ENCODE assay signal across 8 mouse cellular contexts in genomic region chr11:69604795-69605664, GRCm38 (mm10). TPM values are rescaled to one million over a fixed set of nuclear protein-coding genes. Genes with fewer than 3 reads are reported as not detected.
DNase-seq lines count a peak whose midpoint lies in the region; ATAC-seq and TF ChIP-seq lines count a peak whose summit lies in the region.

No protein-coding gene starts in this region.

- no peak for TF ChIP-seq POLR2A in bone marrow macrophage, adult 2 months (IDR thresholded peaks at IDR 0.05; ENCODE audit: borderline replicate concordance, low read depth, low read length)

- no peak overlapping the region for H3K27ac ChIP-seq in bone marrow macrophage, adult 2 months (ENCODE audit: insufficient read depth, low read depth, low read length)
- H3K27ac ChIP-seq in forebrain, embryonic 10.5 days, result peak overlapping the region; percentile 84
- peak overlapping the region; percentile 95 for H3K27ac ChIP-seq in hindbrain, postnatal 0 days
- H3K27ac ChIP-seq in liver, postnatal 0 days (ENCODE audit: low read depth), result peak overlapping the region; percentile 76

- peaks cover 45% of the 10 kb centered on the region for H3K27me3 ChIP-seq in forebrain, embryonic 10.5 days (ENCODE audit: poor library complexity, severe bottlenecking)
- H3K27me3 ChIP-seq in hindbrain, postnatal 0 days (ENCODE audit: insufficient read depth, low read length), result no peaks in the 10 kb centered on the region
- peaks cover 7% of the 10 kb centered on the region; the same call in 1 of the 2 replicates for H3K27me3 ChIP-seq in liver, postnatal 0 days (ENCODE audit: insufficient read depth, low read length)

- no peaks in the 10 kb centered on the region for H3K4me1 ChIP-seq in bone marrow macrophage, adult 2 months (ENCODE audit: control insufficient read depth, insufficient read depth, low read length)
- peaks cover 42% of the 10 kb centered on the region for H3K4me1 ChIP-seq in forebrain, embryonic 10.5 days
- peaks cover 26% of the 10 kb centered on the region for H3K4me1 ChIP-seq in hindbrain, postnatal 0 days (ENCODE audit: insufficient read depth, low read length)
- peaks cover 40% of the 10 kb centered on the region for H3K4me1 ChIP-seq in liver, postnatal 0 days (ENCODE audit: insufficient read depth)

- peak; percentile 31 to 49 for DNase-seq in left cerebral cortex, postnatal 14 days (ENCODE audit: low spot score in 2 of 2)
- no peak for DNase-seq in left cerebral cortex, adult 11 months (ENCODE audit: low spot score)
- DNase-seq in forebrain, embryonic 10.5 days (ENCODE audit: extremely low spot score, low spot score), result no peak
- peak; percentile 80 for DNase-seq in hindbrain, postnatal 0 days (ENCODE audit: low spot score)
- peak; percentile 36 for DNase-seq in liver, postnatal 0 days
- peak; percentile 75 for DNase-seq in retina, postnatal 7 days (ENCODE audit: low read depth, low spot score)
- DNase-seq in ovary, postnatal 10 days (ENCODE audit: low spot score), result no peak

- under 1% methylated on average over 73 of the region's 73 CpGs for WGBS in forebrain, embryonic 10.5 days
- under 1% methylated on average over 70 of the region's 73 CpGs for WGBS in hindbrain, postnatal 0 days
- 1% methylated on average over 42 of the region's 73 CpGs for WGBS in liver, postnatal 0 days (ENCODE audit: insufficient replicate concordance)

- peak overlapping the region; percentile 72 for H3K4me2 ChIP-seq in hindbrain, postnatal 0 days (ENCODE audit: low read depth, low read length)
- H3K4me2 ChIP-seq in liver, postnatal 0 days (ENCODE audit: low read depth, low read length), result peak overlapping the region; percentile 100

- peak overlapping the region; percentile 61 for H3K4me3 ChIP-seq in bone marrow macrophage, adult 2 months (ENCODE audit: insufficient read depth, low read length)
- H3K4me3 ChIP-seq in forebrain, embryonic 10.5 days, result peak overlapping the region; percentile 64
- peak overlapping the region; percentile 95 for H3K4me3 ChIP-seq in hindbrain, postnatal 0 days (ENCODE audit: low read length)
- peak overlapping the region; percentile 59 for H3K4me3 ChIP-seq in liver, postnatal 0 days (ENCODE audit: low read depth, low read length)

- intact Hi-C loops in left cerebral cortex, postnatal 14 days (cut with DNase I), result no loop called here

- no peaks in the 10 kb centered on the region for H3K9me3 ChIP-seq in forebrain, embryonic 10.5 days
- H3K9me3 ChIP-seq in hindbrain, postnatal 0 days (ENCODE audit: low read length), result no peaks in the 10 kb centered on the region
- no peaks in the 10 kb centered on the region for H3K9me3 ChIP-seq in liver, postnatal 0 days (ENCODE audit: low read length)

- no peaks in the 10 kb centered on the region for H3K36me3 ChIP-seq in forebrain, embryonic 10.5 days (replicated peaks)
- peaks cover 8% of the 10 kb centered on the region; the same call in 1 of the 2 replicates for H3K36me3 ChIP-seq in hindbrain, postnatal 0 days (ENCODE audit: insufficient read depth, low read length)
- no peaks in the 10 kb centered on the region for H3K36me3 ChIP-seq in liver, postnatal 0 days (replicated peaks; ENCODE audit: insufficient read depth, low read length)

- peak overlapping the region; percentile 95 for H3K9ac ChIP-seq in hindbrain, postnatal 0 days (replicated peaks; ENCODE audit: low read length)
- H3K9ac ChIP-seq in liver, postnatal 0 days (replicated peaks), result peak overlapping the region; percentile 67

- TF ChIP-seq CTCF in bone marrow macrophage, adult 2 months (IDR thresholded peaks at IDR 0.05; ENCODE audit: low read depth, low read length), result no peak
- no peak for TF ChIP-seq CTCF in hindbrain, postnatal 0 days (IDR thresholded peaks at IDR 0.05; ENCODE audit: low read depth)
- no peak for TF ChIP-seq CTCF in liver, postnatal 0 days (IDR thresholded peaks at IDR 0.05; ENCODE audit: low read depth)

- peak; percentile 61 for ATAC-seq in hindbrain, postnatal 0 days
- ATAC-seq in liver, postnatal 0 days, result peak; percentile 18

- TF ChIP-seq EP300 in liver, postnatal 0 days (IDR thresholded peaks at IDR 0.05; ENCODE audit: low read depth), result no peak

RNA-seq across cellular contexts. Expression of gene Atp1b2, which starts 0.7 kb away (rescaled TPM):
- 100 to 1,000 TPM; 451 to 452 TPM for total RNA-seq in left cerebral cortex, postnatal 14 days (2021)
- polyA plus RNA-seq in bone marrow macrophage, adult 2 months (2012; ENCODE audit: insufficient read depth, insufficient read length, missing spikeins), result not detected in 2 replicates
- polyA plus RNA-seq in forebrain, embryonic 10.5 days (2016; fragmentation: Nextera tagmentation; extraction: Ambion mirVana), result 4.3 and 4.6 TPM in 2 replicates
- 185 and 210 TPM in 2 replicates for total RNA-seq in hindbrain, postnatal 0 days (2014; rRNA removed)
- 145 and 157 TPM in 2 replicates for polyA plus RNA-seq in hindbrain, postnatal 0 days (2015; fragmentation: Nextera tagmentation; extraction: Ambion mirVana)
- polyA plus RNA-seq in liver, postnatal 0 days (2015; fragmentation: Nextera tagmentation; extraction: Ambion mirVana), result 4.0 and 5.3 TPM in 2 replicates

RNA-seq across cellular contexts. Expression of gene Shbg, which starts 12.7 kb away (rescaled TPM):
- not detected for total RNA-seq in left cerebral cortex, postnatal 14 days (2021)
- not detected in 2 replicates for polyA plus RNA-seq in bone marrow macrophage, adult 2 months (2012; ENCODE audit: insufficient read depth, insufficient read length, missing spikeins)
- not detected in 2 replicates for polyA plus RNA-seq in forebrain, embryonic 10.5 days (2016; fragmentation: Nextera tagmentation; extraction: Ambion mirVana)
- total RNA-seq in hindbrain, postnatal 0 days (2014; rRNA removed), result 0.40 TPM in 1 of 2 replicates, not detected in the other
- polyA plus RNA-seq in hindbrain, postnatal 0 days (2015; fragmentation: Nextera tagmentation; extraction: Ambion mirVana), result not detected in 2 replicates
- polyA plus RNA-seq in liver, postnatal 0 days (2015; fragmentation: Nextera tagmentation; extraction: Ambion mirVana), result 4.3 and 4.7 TPM in 2 replicates

RNA-seq across cellular contexts. Expression of gene Sat2, which starts 16.8 kb away (rescaled TPM):
- 10 to 100 TPM in 1 of 2 experiments, 1 to 10 TPM in 1; 9.9 to 10.2 TPM for total RNA-seq in left cerebral cortex, postnatal 14 days (2021)
- 2.5 and 4.3 TPM in 2 replicates for polyA plus RNA-seq in bone marrow macrophage, adult 2 months (2012; ENCODE audit: insufficient read depth, insufficient read length, missing spikeins)
- 13.7 and 15.4 TPM in 2 replicates for polyA plus RNA-seq in forebrain, embryonic 10.5 days (2016; fragmentation: Nextera tagmentation; extraction: Ambion mirVana)
- total RNA-seq in hindbrain, postnatal 0 days (2014; rRNA removed), result 8.6 and 10.9 TPM in 2 replicates
- 35.4 and 41.4 TPM in 2 replicates for polyA plus RNA-seq in hindbrain, postnatal 0 days (2015; fragmentation: Nextera tagmentation; extraction: Ambion mirVana)
- 15.2 and 18.7 TPM in 2 replicates for polyA plus RNA-seq in liver, postnatal 0 days (2015; fragmentation: Nextera tagmentation; extraction: Ambion mirVana)

RNA-seq across cellular contexts. Expression of gene Trp53, which starts 24.9 kb away (rescaled TPM):
- 10 to 100 TPM; 21.2 to 21.9 TPM for total RNA-seq in left cerebral cortex, postnatal 14 days (2021)
- 76.1 and 79.7 TPM in 2 replicates for polyA plus RNA-seq in bone marrow macrophage, adult 2 months (2012; ENCODE audit: insufficient read depth, insufficient read length, missing spikeins)
- polyA plus RNA-seq in forebrain, embryonic 10.5 days (2016; fragmentation: Nextera tagmentation; extraction: Ambion mirVana), result 192 and 194 TPM in 2 replicates
- total RNA-seq in hindbrain, postnatal 0 days (2014; rRNA removed), result 33.5 and 41.5 TPM in 2 replicates
- polyA plus RNA-seq in hindbrain, postnatal 0 days (2015; fragmentation: Nextera tagmentation; extraction: Ambion mirVana), result 36.6 and 37.4 TPM in 2 replicates
- polyA plus RNA-seq in liver, postnatal 0 days (2015; fragmentation: Nextera tagmentation; extraction: Ambion mirVana), result 32.6 and 33.5 TPM in 2 replicates

RNA-seq across cellular contexts. Expression of gene Wrap53, which starts 25.0 kb away (rescaled TPM):
- 1 to 10 TPM; 6.9 to 8.3 TPM for total RNA-seq in left cerebral cortex, postnatal 14 days (2021)
- polyA plus RNA-seq in bone marrow macrophage, adult 2 months (2012; ENCODE audit: insufficient read depth, insufficient read length, missing spikeins), result 8.2 and 8.8 TPM in 2 replicates
- 46.4 and 51.1 TPM in 2 replicates for polyA plus RNA-seq in forebrain, embryonic 10.5 days (2016; fragmentation: Nextera tagmentation; extraction: Ambion mirVana)
- 16.4 and 19.4 TPM in 2 replicates for total RNA-seq in hindbrain, postnatal 0 days (2014; rRNA removed)
- 12.8 and 13.8 TPM in 2 replicates for polyA plus RNA-seq in hindbrain, postnatal 0 days (2015; fragmentation: Nextera tagmentation; extraction: Ambion mirVana)
- polyA plus RNA-seq in liver, postnatal 0 days (2015; fragmentation: Nextera tagmentation; extraction: Ambion mirVana), result 8.1 and 10.0 TPM in 2 replicates

Comparison
In these comparisons a context has a peak if more than half of its experiments do, and no peak if none do; other contexts are left out.
1. DNase-seq: peak in left cerebral cortex, postnatal 14 days (2 of 2), hindbrain, postnatal 0 days (single experiment), liver, postnatal 0 days (single experiment) and retina, postnatal 7 days (single experiment); none in left cerebral cortex, adult 11 months (single experiment), forebrain, embryonic 10.5 days (single experiment) and ovary, postnatal 10 days (single experiment).
2. RNA of gene Atp1b2, which starts 0.7 kb away (polyA plus RNA-seq): 145 to 157 TPM in hindbrain, postnatal 0 days; 4.0 to 5.3 TPM in liver, postnatal 0 days, 4.3 to 4.6 TPM in forebrain, embryonic 10.5 days and not detected in bone marrow macrophage, adult 2 months; every median in the first group is over 10 times any median in the second.
3. Peak in every context shown above with its lines, with median percentiles within 50 percentile points of each other: H3K4me3 ChIP-seq.